Mouse (Mus musculus) cerebellum, postnatal 4 days (tissue): ENCODE results near the gene Zfp318.

Source experiments
- DNase-seq, 2 experiments: peaks; one replicate each; pipeline ENCODE4 v3.0.0; 2022; ENCODE audit warnings: low spot score in 2 of 2, mixed read lengths in 1 of 2

The Zfp318 gene

DNA sequence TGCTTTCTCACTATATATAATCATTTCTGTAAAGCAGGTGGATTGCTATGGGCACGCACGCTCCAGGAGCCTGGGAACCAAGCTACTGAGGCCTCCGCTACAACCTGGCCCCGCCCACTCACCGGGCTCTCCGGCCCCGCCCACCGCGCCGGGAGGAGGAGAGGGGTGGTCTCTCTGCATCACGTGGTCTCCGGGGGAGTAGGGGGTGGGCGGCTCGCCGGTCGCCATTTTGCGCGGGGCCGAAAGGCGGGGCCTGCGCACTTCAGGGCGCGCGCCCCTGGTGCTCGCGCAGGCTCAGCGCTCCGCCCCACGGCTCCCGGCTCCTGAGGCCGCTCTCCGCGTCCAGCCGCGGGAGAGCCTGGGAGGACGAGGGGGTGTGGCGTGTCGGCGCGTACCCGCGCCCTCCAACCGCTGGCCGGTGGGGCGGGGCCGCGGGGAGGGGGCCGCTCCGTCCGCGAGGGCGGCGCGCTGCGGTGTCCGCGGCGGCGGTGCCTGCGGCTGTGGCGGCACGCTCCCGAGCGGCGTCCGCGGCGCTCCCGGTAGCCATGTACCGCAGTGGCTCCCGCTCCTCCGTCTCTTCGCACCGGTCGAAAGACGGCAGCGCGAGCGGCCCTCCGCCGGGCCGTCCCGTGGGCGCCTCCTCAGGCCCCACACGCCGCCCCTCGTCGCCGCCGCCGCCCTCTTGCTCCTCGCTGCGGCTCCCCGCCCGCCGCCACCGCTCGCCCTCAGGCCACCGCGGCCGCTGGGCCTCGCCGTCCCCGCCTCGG lies at the start of gene Zfp318:
Gene Zfp318 (plus strand): TSS at position 438 of the 767 bp plus-strand sequence.
- peak; percentile 91 to 96 for DNase-seq

DNA sequence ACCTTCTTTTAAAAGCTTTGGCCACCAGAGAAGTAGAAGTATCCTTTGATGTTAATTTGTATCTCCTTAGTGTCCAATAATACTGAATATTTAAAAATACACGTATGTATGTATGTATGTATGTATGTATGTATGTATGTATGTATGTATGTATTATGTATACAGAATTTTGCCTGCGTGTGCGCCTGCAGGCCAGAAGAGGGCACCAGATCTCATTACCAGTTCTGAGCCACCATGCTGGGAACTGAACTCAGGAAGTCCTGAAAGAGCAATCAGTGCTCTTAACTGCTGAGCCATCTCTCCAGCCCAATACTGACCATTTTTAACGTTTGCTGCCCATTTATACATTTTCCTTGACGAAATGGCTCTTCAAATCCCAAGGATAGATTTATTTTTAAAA lies 47.1 kb upstream of the Zfp318 start:
- no peak for DNase-seq

DNA sequence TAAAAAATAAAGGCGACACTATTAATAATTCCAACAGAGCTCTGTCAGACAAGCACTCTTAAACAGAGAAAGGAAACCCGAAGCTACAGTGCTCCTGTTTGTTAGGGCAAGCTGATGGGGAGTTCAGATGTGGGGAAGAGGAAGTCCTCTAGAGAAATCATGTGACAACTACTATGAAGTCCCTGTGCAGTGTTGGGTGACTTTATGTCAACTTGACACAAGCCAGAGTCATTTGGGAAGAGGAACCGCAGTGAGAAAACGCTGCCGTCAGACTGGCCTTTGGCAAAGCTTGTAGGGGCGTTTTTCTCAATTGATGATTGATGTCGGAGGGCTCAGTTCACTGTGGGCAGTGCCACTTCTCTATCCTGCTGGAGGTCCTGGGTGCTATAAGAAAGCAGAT lies 42.3 kb upstream of the Zfp318 start:
- no peak for DNase-seq

DNA sequence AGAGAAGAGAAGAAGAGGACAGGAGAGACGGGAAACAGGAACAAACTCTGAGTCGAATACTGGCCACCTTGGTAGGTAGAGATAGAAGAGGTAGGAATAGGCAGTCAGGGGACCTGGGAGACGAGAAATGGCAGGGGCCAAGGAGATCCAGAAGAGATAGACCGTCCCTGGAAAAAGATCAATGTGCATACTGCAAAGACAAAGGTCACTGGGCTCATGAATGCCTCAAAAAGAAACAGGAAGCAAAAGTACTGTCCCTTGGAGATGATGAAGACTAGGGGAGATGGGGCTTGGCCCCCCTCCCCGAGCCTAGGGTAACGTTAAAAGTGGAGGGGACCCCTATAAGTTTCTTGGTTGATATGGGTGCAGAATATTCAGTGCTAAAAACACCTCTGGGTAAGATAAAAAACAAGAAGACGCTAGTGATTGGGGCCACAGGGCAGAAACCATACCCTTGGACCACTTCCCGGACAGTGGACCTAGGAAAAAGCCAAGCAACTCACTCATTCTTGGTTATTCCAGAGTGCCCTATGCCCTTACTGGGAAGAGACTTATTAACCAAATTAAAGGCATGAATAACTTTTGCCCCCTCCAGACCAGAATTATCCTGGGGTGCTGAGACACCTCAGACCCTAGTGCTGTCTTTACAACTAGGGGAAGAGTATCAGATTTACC lies 32.4 kb upstream of the Zfp318 start:
- DNase-seq, result no peak

DNA sequence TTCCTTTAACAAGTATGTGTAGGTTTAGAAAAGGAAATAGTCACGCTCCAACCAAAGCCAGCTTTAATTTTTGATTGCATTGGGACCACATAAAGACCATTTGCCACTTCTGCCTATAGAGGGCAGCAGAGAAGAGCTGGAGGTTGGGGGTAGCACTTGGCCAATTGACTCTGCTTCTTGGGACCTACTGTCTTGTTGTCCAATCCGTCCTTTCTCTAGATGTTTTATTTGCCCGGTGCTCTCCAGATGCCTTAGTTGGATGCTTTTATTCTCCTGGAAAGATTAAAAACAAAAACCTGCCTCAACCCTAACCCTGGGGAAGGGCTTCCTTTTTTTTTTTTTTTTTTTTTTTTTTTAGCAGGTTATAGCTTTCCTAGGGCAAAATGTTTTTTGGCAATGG lies 11.7 kb upstream of the Zfp318 start:
- no peak for DNase-seq

DNA sequence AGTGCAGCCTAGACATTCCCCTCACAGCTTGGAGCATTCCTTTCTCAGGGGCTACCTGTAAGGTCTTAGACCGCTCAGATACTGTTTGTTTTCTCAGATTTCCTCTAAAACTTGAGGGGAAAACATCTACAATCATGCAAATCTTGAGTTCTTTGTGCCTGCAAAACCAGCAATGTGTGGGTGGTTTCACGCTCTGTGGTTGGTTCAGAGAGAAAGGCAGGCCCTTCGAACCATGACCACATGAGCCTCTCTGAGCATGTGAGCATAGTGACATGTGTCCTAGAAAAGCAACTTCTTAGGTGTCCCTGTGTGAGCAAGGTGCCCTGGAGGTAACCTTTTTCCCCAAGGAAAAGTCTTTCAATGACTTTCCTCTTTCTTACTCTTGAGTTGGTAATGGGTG lies 5.0 kb upstream of the Zfp318 start:
- DNase-seq, result no peak

DNA sequence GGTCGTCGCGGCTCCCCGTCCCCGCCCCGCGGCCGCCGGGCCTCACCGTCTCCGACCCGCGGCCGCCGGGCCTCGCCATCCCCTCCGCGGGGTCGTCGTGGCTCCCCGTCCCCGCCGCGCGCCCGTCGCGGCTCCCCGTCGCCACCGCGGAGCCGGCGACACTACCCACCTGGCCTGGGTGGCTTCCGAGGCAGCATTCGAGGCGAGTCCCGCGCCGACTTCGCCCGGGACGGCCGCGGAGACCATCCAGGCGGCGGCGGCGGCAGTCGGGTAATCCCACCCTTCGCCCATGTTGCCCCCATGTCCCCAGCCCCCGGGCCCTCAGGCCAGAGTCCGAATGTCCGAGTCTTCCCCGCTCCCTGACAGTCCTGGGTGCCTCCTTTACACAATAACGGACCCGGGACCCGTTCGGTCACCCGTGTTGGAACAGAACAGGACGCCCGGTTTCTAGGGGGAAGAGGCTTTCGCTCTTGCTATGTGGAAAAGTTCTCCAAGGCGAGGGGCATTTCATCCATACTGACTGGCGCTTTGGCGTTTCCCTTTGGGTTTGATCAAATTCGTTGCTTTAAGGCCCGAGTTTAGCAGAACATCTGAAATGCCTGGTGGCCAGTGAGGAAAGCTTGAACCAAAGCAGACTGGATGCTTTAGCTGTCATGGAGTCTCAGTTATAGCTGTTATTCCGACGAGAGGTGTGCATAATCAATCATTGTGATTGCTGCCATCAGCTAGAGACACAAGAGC lies 700 bp downstream of the Zfp318 start:
- peak in 1 of 2 experiments; percentile 32 for DNase-seq

DNA sequence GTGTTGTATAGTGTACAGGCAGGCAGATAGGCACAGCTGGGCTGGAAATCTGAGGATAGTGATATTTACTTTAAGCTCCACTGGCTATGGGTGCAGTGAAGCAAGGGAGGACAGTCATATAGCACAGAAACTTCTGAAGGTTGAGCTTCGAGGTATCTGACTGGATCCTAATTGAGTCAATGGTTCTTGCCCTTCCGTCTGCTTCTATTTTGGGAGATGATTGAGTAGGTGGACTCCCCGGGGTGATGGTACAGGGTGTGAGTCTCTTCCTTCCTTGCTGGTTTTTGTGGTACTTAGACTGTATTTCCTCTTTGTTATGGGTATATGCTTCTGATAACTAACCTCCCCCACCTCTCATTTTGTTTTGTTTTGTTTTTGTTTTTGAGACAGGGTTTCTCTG lies 4.7 kb downstream of the Zfp318 start:
- no peak for DNase-seq

DNA sequence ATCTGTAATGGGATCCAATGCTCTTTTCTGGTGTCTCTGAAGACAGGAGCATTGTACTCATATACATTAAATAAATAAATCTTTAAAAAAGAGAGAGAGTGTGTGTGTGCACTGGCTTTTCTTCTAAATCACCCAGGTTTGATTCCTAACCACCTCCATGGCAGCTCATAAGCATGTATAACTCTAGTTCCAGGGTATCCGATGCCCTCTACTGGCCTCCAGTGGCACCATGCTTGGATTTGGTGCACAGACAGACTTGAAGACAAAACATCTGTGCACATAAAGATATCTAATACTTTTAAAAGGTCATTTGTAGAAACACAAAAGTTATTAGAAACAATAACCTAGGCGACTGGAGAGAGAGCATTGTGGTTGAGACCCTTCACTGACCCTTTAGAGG lies 9.5 kb downstream of the Zfp318 start:
- peak in 1 of 2 experiments; percentile 19 for DNase-seq

DNA sequence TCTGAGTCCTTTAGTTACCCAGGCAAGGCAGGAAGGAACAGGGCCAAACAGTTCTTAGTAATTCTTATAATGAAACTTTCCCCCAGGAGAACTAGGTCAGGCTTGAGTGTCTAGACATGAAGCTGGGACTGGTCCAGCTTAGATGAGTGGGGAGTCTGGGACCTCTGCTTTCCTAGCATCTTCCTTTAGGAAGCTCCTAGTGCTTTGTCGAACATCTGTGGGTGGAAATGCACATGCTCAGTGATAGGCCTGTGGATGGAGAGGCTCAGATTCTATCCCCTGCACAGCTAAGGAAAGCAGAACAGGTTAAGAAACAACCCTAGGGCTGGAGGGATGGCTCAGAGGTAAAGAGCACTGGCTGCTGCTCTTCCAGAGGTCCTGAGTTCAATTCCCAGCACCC lies 11.1 kb downstream of the Zfp318 start:
- DNase-seq, result no peak

DNA sequence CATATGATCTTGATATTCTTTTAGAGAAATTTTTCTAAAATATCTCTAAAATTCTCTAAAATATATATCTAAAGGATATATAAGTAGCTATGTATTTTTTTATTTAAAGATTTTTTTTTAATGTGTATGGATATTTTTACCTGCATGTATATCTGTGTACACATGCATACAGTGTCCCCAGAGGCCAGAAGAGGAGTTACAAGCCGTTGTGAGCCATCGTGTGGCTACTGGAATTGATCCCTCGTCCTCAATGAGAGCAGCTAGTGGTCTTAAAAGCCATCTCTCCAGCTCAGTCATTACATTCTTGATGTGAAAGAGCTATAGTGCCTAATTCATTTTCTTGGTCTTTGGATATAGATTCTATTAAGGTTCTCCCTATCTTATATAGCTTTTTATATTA lies 24.9 kb downstream of the Zfp318 start:
- DNase-seq, result no peak

DNA sequence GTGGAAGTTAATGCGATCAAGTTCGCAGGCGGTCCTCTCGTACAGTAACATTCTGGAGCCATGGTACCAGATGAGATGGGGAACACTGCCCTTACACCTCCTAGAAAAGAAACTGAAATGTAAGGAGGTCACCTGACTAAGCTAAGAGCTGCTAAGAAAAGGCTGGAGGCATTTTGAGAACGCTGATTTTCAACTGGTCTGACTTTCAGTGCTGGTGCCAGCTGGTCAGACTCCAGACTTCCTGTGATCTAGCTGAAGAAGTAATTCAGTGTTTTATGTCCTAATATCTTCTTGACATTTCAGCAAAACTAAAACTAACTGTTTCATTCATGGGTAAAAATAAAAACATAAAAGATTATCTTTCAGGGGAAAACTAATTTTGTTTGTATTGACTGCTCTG lies 35.1 kb downstream of the Zfp318 start:
- DNase-seq, result no peak

DNA sequence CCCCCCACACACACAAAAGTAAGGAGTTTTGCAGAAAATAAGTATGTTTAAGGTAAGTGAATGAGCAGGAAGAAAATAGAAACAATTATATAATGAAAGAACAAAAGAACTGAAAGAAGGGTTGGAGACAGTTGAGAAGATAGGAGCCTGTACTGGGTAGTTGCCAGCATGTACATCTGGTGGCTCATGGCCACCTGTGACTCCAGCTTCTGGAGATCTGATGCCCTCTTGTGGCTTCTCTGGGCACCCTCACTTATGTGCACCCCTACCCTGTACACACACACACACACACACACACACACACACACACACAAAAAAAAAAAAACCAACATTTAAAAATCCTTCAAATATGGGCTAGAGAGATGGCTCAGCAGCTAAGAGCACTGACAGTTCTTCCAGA lies 36.2 kb downstream of the Zfp318 start:
- DNase-seq, result no peak

DNA sequence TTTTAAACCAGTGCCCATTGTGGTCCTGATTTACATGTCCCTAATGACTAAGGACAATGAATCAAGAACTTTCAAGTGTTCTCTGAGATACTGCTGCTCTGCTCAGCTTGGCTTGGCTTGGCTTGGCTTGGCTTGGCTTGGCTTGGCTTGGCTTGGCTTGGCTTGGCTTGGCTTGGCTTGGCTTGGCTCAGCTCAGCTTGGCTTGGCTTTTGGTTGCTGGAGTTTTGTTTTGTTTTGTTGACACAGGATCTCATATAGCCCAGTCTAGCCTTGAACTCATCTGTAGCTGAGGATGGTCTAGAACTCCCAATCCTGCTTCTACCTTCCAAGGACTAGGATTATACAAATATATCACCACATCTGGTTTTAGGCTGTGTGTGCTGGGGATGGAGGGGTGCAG lies 43.0 kb downstream of the Zfp318 start:
- DNase-seq, result no peak

DNA sequence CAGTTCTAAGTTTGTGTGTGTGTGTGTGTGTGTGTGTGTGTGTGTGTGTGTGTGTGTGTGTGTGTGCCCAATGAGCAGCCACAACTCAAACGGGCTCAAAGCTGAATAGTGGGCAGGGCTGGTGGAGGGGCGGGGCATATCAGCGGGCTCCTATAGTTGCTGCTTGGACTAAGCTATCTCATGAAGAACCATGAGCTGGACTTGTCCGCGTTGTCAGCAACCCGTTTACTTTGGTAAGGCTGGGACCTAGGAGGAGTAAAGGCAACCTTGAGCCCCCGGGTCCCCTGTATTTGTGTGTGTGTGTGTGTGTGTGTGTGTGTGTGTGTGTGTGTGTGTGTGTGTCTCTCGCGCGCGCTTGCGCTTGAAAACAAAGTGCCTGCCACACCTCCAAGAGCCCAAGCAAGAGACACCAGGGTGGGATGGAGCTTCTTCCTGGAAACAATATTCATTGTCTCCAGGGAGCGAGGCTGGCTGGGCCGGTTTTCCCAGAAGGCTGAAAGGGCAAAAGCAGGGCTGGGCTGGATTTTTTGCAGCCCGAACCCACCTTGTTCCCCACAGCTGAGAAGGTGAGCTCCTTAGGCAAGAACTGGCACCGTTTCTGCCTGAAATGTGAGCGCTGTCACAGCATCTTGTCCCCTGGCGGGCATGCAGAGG lies 45.4 kb downstream of the Zfp318 start, which contains the start of gene Crip3:
Gene Crip3 (plus strand): TSS at position 166 of the 654 bp plus-strand sequence.
- DNase-seq, result no peak

DNA sequence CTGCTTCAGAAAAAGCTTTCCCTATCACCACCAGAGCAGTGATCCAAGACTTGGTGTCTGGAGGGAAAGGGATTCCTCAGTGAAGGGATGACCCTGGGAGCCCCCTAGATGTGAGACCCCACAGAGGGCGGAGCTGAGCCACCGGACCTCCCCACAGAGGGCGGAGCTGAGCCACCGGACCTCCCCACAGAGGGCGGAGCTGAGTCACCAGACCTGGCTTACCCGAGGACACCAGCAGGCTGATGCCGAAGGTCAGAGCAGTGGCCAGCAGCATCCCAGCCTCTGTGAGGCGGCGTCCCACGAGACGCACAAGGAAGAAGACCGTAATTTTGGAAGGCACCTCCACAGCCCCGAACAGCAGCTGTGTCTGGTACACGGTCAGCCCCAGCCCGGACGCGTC lies 50.1 kb downstream of the Zfp318 start:
- no peak for DNase-seq

DNA sequence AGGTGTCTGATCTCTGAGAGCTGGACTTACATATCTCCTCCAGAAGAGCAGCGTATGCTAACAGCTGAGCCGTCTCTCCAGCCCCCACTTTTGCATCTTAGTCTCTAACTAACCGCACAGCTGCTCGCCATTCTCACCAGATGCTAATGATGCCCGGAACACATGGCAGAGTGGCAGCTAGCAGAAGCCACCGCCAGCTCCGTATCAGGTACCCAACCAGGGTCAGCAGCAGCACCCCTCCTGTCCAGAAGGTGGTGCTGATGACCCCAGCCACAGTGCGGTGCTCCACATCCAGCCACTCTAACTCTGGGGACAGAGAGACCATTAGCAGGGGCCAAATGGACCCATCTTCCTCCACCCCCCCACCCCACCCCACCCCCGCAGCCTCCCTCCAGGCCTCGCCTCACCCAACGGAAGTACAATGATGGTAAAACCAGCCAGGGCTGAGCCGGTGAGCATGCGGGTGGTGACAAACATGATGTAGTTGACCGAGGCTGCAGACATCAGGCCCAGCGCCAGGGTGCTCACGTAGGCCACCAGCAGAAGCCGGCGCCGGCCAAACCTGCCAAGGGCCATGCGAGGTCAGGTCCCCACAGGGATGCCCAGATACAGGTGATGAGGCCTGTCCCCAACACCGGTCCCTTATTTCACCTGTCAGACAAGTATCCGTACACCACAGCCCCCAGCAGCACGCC lies 53.3 kb downstream of the Zfp318 start:
- peak in 1 of 2 experiments; percentile 42 for DNase-seq

DNA sequence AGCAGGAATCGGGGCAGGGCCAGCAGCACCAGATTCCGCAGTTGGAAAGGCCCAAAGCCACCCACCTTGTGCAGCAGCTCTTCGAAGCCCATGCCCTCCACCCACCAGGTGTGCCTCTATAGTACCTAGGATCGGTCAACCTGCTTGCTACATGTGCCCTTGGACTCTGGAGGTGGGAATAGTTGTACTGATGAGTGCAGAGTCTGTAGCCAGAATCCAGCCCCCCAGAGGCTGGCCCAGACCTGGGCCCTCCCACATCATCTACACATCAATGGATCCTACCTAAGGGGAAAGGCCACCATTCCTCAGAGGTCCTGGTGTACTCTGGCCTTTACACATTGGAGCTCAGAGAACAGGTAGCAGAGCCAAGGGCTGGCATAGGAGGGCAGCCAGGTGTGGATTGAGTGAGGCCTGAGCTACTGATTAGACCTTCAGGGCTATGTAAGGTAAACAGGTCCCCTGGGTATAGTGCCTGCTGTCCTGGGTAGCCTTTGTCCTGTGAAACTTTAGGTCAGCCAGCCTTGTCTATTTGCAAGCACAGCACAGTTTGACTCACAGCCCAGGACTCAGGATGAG lies 54.9 kb downstream of the Zfp318 start, which contains the start of gene Slc22a7:
Gene Slc22a7 (minus strand): TSS at position 160 of the 576 bp plus-strand sequence.
- no peak for DNase-seq

DNA sequence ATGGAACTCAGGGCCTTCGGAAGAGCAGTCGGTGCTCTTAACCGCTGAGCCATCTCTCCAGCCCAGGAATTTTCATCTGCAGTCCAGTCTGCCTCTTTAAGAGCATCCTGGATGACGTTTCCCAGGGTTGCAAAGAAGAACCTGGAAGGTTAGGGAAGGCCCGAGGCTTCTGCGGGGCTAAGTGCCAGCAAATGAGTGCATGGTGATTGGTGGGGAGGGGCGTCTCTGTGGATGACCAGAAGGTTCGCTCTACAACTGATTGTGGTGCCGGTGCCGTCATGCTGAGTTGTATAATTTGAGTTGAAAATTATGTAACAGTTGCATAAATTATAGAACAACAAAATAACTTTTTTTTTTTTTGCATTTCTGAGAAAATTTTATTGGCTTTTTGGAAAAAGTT lies 55.6 kb downstream of the Zfp318 start:
- no peak for DNase-seq

DNA sequence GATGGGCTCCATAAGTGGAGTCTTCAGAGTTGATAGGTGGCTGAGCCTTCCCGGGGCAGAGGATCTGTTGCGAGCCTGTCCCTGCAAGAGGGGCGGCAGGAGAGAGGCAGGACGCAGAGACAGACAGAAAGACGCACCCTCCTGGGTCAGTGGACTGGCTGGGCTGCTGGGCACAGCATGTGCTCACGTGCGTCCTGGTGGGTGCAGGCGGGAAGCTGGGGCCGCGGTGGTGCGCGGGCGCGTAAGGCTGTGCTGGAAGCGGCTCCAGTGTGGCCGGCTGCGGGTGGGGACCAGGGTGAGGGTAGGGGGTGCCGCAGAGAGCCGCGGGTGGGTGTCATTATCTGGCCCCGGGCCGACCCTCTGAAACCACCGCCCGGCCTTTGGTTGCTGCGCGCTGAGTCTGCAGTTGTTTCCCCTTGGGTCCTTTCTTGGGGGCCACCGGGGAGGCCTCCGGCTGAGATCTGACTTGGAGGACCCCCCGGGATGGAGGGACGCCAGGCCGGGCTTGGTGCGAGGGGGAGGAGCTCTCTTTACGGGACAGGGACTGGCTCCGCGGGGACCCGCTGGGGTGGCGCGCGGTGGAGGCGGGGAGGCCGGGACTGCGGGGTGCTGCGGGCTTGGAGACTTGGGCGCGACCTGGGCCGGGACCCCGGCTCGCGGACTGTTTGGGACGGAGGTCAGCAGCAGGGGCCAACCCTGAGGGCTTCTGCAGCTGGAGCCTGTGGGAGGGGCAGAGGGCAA lies 61.5 kb downstream of the Zfp318 start:
- DNase-seq, result no peak
